Mouse (Mus musculus): ENCODE results near the gene Smbd1. TPM values are rescaled to one million over a fixed set of nuclear protein-coding genes. Genes with fewer than 3 reads are reported as not detected.

Smbd1 gene
- polyA plus RNA-seq, 1 experiment from 2014 or later, result not detected

- Histone ChIP-seq H3K9ac (replicated peaks) (no peak overlapping the region), H3K4me2 (no peak overlapping the region), H3K27ac (no peak overlapping the region), H3K36me3 (peaks cover 71% of the 10 kb centered on the region), H3K9me3 (no peaks in the 10 kb centered on the region), H3K4me3 (replicated peaks) (no peak overlapping the region), H3K27me3 (no peaks in the 10 kb centered on the region), H3K4me1 (replicated peaks) (no peaks in the 10 kb centered on the region)
- 71% methylated on average over 12 of the region's 12 CpGs for WGBS
- ATAC-seq (ENCODE audit: insufficient number of reproducible peaks, insufficient read depth, low FRiP score, low TSS enrichment, low read depth), result no peak
Measured at GRCm38 (mm10) chr16:32825380-32825779, 15.1 kb upstream of the Smbd1 start.

DNA sequence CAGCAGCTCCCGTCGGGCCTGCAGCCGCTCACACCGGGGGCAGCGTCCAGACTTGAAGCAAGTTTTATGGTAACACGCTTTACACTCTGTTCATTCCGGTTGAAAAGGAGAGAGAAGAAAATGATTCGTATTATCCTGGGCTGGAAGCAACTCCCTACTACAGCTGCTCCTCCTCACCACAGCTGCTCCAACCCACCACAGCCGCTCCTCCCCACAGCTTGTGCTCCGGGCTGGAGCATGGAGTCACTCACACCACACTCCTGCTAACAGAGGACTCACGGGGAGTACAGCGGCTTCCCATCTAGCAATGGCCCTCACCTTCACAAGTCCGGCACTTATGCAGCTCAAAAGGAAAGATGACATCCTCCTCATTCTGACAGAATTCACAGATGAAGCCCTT, 13.8 kb upstream of the Smbd1 start:
- Histone ChIP-seq H3K4me1 (replicated peaks) (no peaks in the 10 kb centered on the region), H3K27me3 (no peaks in the 10 kb centered on the region), H3K4me2 (no peak overlapping the region), H3K4me3 (replicated peaks) (no peak overlapping the region), H3K9ac (replicated peaks) (no peak overlapping the region), H3K9me3 (no peaks in the 10 kb centered on the region), H3K27ac (no peak overlapping the region), H3K36me3 (peaks cover 68% of the 10 kb centered on the region)
- ATAC-seq (ENCODE audit: insufficient number of reproducible peaks, insufficient read depth, low FRiP score, low TSS enrichment, low read depth), result no peak
- WGBS, result 84% methylated on average over 13 of the region's 13 CpGs

DNA sequence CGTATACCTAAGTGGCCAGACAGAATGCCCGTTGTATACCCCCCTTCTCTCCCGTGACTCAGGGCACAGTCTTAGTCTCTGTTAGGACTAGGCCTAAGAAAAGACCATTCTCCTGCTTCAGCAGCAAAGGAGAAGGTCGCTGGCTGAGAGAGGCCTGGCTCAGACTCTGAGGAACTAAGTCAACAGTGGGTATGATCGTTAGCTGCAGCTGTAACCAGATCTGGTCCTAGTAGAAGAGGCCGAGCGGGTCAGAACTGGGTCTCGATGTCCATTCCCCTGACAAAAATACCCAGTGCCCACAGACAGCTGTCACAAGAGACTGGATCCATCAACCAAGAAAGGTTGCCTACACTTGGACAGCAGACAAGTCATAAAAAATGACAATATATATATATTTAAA, 13.2 kb upstream of the Smbd1 start:
- Histone ChIP-seq H3K9ac (replicated peaks) (no peak overlapping the region), H3K4me1 (replicated peaks) (no peaks in the 10 kb centered on the region), H3K27me3 (no peaks in the 10 kb centered on the region), H3K4me3 (replicated peaks) (no peak overlapping the region), H3K4me2 (no peak overlapping the region), H3K36me3 (peaks cover 62% of the 10 kb centered on the region), H3K27ac (no peak overlapping the region), H3K9me3 (no peaks in the 10 kb centered on the region)
- ATAC-seq (ENCODE audit: insufficient number of reproducible peaks, insufficient read depth, low FRiP score, low TSS enrichment, low read depth), result no peak
- 87% methylated on average over 8 of the region's 8 CpGs for WGBS

DNA sequence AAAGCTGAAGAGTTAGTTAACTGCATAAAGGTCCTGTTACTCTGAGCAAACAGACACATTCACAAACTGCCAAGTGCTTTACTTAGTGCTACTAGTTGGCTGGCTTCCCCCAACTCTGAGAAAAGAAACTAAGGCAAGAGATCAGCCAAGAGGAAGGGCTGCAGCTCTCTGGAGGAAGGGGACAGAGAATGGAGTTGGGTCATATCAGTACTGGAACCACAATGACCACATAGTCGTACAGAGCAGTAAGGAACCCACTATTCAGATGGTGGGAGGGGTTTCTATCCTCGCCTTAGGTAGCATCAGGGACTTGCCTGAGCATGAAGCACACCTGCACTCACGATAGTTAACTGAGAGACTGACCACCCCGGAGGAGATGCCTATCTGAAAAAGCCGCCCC, 12.6 kb upstream of the Smbd1 start:
- ATAC-seq (ENCODE audit: insufficient number of reproducible peaks, insufficient read depth, low FRiP score, low TSS enrichment, low read depth), result no peak
- peaks cover 56% of the 10 kb centered on the region for H3K36me3 ChIP-seq
- H3K4me1 ChIP-seq (replicated peaks), result no peaks in the 10 kb centered on the region
- H3K9ac ChIP-seq (replicated peaks), result no peak overlapping the region
- no peak overlapping the region; the same call in 1 of the 2 replicates for H3K27ac ChIP-seq
- H3K9me3 ChIP-seq, result no peaks in the 10 kb centered on the region
- no peak overlapping the region for H3K4me2 ChIP-seq
- 85% methylated on average over 5 of the region's 5 CpGs for WGBS
- no peaks in the 10 kb centered on the region for H3K27me3 ChIP-seq
- no peak overlapping the region for H3K4me3 ChIP-seq (replicated peaks)

DNA sequence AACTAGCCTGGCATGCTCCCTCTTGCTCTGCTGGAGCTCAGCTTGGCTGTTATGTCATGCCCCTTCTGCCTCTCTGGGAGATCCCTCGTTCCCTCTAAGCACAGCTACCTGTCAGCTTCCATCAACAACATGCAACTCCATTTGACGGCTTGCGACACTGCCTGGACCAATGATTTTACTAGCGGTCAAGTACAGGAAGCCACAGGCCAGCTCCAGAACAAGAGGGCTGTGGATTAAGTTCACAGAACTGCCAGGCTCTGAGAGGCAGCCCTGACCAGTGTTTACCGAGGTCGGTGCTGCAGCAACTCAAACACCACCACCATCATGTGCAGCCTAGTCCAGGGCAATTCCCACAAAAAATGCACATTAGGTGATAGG, 12.2 kb upstream of the Smbd1 start:
- Histone ChIP-seq H3K4me3 (replicated peaks) (no peak overlapping the region), H3K27me3 (no peaks in the 10 kb centered on the region), H3K27ac (no peak overlapping the region; the same call in 1 of the 2 replicates), H3K9ac (replicated peaks) (no peak overlapping the region), H3K9me3 (no peaks in the 10 kb centered on the region), H3K4me1 (replicated peaks) (no peaks in the 10 kb centered on the region), H3K4me2 (no peak overlapping the region), H3K36me3 (peaks cover 51% of the 10 kb centered on the region)
- no peak for ATAC-seq (ENCODE audit: insufficient number of reproducible peaks, insufficient read depth, low FRiP score, low TSS enrichment, low read depth)
- 83% methylated on average over 6 of the region's 6 CpGs for WGBS

GRCm38 (mm10) chr16:32821772-32822449, 11.6 kb upstream of the Smbd1 start:
- Histone ChIP-seq H3K4me1 (replicated peaks) (no peaks in the 10 kb centered on the region), H3K4me3 (replicated peaks) (no peak overlapping the region), H3K9me3 (no peaks in the 10 kb centered on the region), H3K4me2 (no peak overlapping the region), H3K27ac (no peak overlapping the region), H3K27me3 (no peaks in the 10 kb centered on the region), H3K36me3 (peaks cover 47% of the 10 kb centered on the region), H3K9ac (replicated peaks) (no peak overlapping the region)
- no peak for ATAC-seq (ENCODE audit: insufficient number of reproducible peaks, insufficient read depth, low FRiP score, low TSS enrichment, low read depth)
- WGBS, result 65% methylated on average over 10 of the region's 10 CpGs

DNA sequence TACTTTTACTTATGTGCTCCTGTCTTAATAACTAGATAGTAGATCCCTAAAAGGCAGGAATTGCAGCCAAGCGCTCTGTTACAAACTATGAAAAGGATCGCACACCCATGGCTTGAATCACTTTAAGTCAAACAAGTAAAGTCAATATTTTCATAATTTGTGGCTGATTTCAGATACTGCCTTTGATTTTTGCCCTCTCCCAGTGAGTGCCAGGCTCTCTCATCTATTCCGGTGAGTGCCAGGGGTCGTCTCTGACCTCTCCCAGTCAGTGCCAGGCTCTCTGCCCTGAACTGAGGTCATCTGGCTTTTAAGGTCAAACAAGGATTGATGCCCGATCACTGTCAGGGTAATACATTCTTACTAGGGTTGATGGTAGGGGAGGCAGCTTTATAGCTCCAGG, 8.2 kb upstream of the Smbd1 start:
- 89% methylated on average over 5 of the region's 5 CpGs for WGBS
- Histone ChIP-seq H3K27me3 (no peaks in the 10 kb centered on the region), H3K4me1 (replicated peaks) (peaks cover 19% of the 10 kb centered on the region), H3K9me3 (no peaks in the 10 kb centered on the region), H3K9ac (replicated peaks) (no peak overlapping the region), H3K4me2 (no peak overlapping the region), H3K4me3 (replicated peaks) (no peak overlapping the region), H3K27ac (no peak overlapping the region), H3K36me3 (peaks cover 13% of the 10 kb centered on the region; the same call in 1 of the 2 replicates)
- ATAC-seq (ENCODE audit: insufficient number of reproducible peaks, insufficient read depth, low FRiP score, low TSS enrichment, low read depth), result no peak

DNA sequence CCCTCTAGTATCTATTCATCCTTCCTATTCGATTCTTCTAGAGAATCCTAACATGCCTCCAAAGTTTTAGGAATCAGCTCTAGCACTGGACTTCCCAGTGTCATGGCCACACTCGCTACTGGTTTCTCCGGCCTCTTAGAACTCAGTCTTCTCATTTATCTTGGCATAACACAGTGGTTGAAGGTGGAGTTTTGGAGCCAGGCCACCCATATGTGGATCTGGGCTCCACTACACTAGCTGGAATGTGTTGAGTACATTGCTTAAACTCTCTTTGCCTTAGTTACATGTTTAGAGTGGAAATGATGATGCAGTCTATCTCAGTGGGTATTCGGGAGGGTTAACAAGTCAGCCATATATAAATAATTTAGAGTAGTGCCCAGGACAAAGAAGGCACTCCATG, 7.8 kb upstream of the Smbd1 start:
- Histone ChIP-seq H3K4me2 (no peak overlapping the region), H3K36me3 (peaks cover 10% of the 10 kb centered on the region; the same call in 1 of the 2 replicates), H3K4me1 (replicated peaks) (peaks cover 19% of the 10 kb centered on the region), H3K27me3 (no peaks in the 10 kb centered on the region), H3K27ac (no peak overlapping the region), H3K4me3 (replicated peaks) (no peak overlapping the region), H3K9ac (replicated peaks) (no peak overlapping the region), H3K9me3 (no peaks in the 10 kb centered on the region)
- WGBS, result 88% methylated on average over 4 of the region's 4 CpGs
- no peak for ATAC-seq (ENCODE audit: insufficient number of reproducible peaks, insufficient read depth, low FRiP score, low TSS enrichment, low read depth)

- H3K27me3 ChIP-seq, result no peaks in the 10 kb centered on the region
- H3K4me3 ChIP-seq (replicated peaks), result peak overlapping the region; percentile 28
- 1% methylated on average over 6 of the region's 6 CpGs for WGBS
- peaks cover 19% of the 10 kb centered on the region for H3K4me1 ChIP-seq (replicated peaks)
- no peak overlapping the region for H3K9ac ChIP-seq (replicated peaks)
- H3K9me3 ChIP-seq, result no peaks in the 10 kb centered on the region
- H3K4me2 ChIP-seq, result peak overlapping the region; percentile 57
- peak overlapping the region; percentile 56; the same call in 1 of the 2 replicates for H3K27ac ChIP-seq
- ATAC-seq (ENCODE audit: insufficient number of reproducible peaks, insufficient read depth, low FRiP score, low TSS enrichment, low read depth), result peak; percentile 58
- no peaks in the 10 kb centered on the region for H3K36me3 ChIP-seq
Measured at GRCm38 (mm10) chr16:32815160-32815605, 4.9 kb upstream of the Smbd1 start.

DNA sequence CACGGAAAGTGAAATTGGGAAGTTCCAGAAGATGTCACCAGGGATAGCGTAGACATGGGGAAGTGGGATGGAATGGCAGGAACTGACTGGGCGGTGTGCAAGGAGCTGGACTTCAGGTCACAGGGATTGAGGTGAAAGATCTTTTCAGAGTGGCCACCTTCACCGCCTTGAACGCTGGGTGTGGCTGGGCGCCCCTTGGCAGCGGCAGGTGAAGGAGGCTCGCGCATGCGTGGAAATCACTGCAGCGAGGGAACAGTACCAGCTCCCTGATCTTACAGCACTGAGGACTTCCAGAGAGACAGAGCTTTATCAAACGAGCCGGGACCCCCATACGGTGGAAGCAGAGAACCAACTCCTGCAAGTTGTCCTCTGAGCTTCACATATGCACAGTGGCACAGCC, 4.3 kb upstream of the Smbd1 start:
- WGBS, result 23% methylated on average over 14 of the region's 14 CpGs
- Histone ChIP-seq H3K36me3 (no peaks in the 10 kb centered on the region), H3K4me3 (replicated peaks) (peak overlapping the region; percentile 28), H3K9ac (replicated peaks) (no peak overlapping the region; the same call in 1 of the 2 replicates), H3K4me1 (replicated peaks) (peaks cover 19% of the 10 kb centered on the region), H3K27ac (no peak overlapping the region; the same call in 1 of the 2 replicates), H3K9me3 (no peaks in the 10 kb centered on the region), H3K4me2 (peak overlapping the region; percentile 57), H3K27me3 (no peaks in the 10 kb centered on the region)
- ATAC-seq (ENCODE audit: insufficient number of reproducible peaks, insufficient read depth, low FRiP score, low TSS enrichment, low read depth), result no peak

DNA sequence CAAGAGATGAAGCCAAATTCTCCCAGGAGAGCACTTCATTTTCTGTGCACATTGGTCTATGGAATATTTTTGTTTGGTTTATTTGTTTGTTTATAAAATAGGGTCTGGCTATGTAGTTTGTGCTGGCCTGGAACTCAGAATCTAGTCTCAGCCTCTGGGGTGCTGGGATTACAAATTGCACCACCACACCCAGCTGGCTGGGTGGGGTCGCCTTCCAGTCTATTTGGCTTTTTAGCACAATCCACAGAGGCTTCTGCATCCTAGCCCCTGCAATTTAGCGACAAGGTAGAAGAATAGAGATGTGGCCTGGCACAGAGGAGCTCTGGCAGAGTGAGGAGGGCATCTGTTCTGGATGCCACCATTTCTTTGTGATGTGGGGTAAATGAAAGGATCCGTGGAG, 3.5 kb upstream of the Smbd1 start:
- no peak overlapping the region for H3K4me2 ChIP-seq
- ATAC-seq (ENCODE audit: insufficient number of reproducible peaks, insufficient read depth, low FRiP score, low TSS enrichment, low read depth), result no peak
- H3K27me3 ChIP-seq, result no peaks in the 10 kb centered on the region
- H3K4me1 ChIP-seq (replicated peaks), result peaks cover 19% of the 10 kb centered on the region
- no peak overlapping the region for H3K27ac ChIP-seq
- no peak overlapping the region for H3K4me3 ChIP-seq (replicated peaks)
- H3K9ac ChIP-seq (replicated peaks), result no peak overlapping the region
- WGBS, result 63% methylated on average over 3 of the region's 3 CpGs
- H3K9me3 ChIP-seq, result no peaks in the 10 kb centered on the region
- H3K36me3 ChIP-seq, result no peaks in the 10 kb centered on the region

GRCm38 (mm10) chr16:32813362-32813761, 3.1 kb upstream of the Smbd1 start:
- Histone ChIP-seq H3K9me3 (no peaks in the 10 kb centered on the region), H3K4me1 (replicated peaks) (peaks cover 19% of the 10 kb centered on the region), H3K27ac (no peak overlapping the region), H3K9ac (replicated peaks) (no peak overlapping the region), H3K36me3 (no peaks in the 10 kb centered on the region), H3K27me3 (no peaks in the 10 kb centered on the region), H3K4me3 (replicated peaks) (no peak overlapping the region), H3K4me2 (0 out of 2 replicates have a peak overlapping the region, but pooled peaks have one; percentile 24)
- no peak for ATAC-seq (ENCODE audit: insufficient number of reproducible peaks, insufficient read depth, low FRiP score, low TSS enrichment, low read depth)
- 41% methylated on average over 9 of the region's 9 CpGs for WGBS
